Mouse (Mus musculus) midbrain, embryonic 14.5 days (tissue): Measurements from ENCODE around the gene Mlxip. TPM values are rescaled to one million over a fixed set of nuclear protein-coding genes. Genes with fewer than 3 reads are reported as not detected.

Source experiments
- ATAC-seq: fragments of 200-750 bp; cut with Nextera tagmentation; 2 replicates; pipeline ENCODE4 v1.8.0; 2017; ENCODE audit warnings: moderate number of reproducible peaks, moderate library complexity; ENCODE audit not compliant: low FRiP score, low TSS enrichment
- DNase-seq: peaks from one replicate; pipeline ENCODE4 v3.0.0-alpha.2; 2015
- H3K27ac ChIP-seq: fragments of 300-500 bp; sonication (generic); replicated peaks from 2 replicates; pipeline ENCODE4 v1.5.1; 2014; ENCODE audit warnings: mild to moderate bottlenecking, low read depth, low read length, moderate library complexity
- H3K27me3 ChIP-seq: fragments of 300-500 bp; sonication (generic); 2 replicates; pipeline ENCODE4 v1.6.1; 2014; ENCODE audit warnings: low read length, control low read depth, mixed read lengths; ENCODE audit not compliant: control insufficient read depth, insufficient read depth
- H3K36me3 ChIP-seq: fragments of 300-500 bp; sonication (generic); 2 replicates; pipeline ENCODE4 v1.6.1; 2014; ENCODE audit warnings: low read length, control low read depth; ENCODE audit not compliant: control insufficient read depth, insufficient read depth
- H3K4me1 ChIP-seq: fragments of 300-500 bp; sonication (generic); 2 replicates; pipeline ENCODE4 v1.6.1; 2014; ENCODE audit warnings: mild to moderate bottlenecking, antibody characterized with exemption, low read length, control low read depth; ENCODE audit not compliant: control insufficient read depth, insufficient read depth
- H3K4me2 ChIP-seq: fragments of 300-500 bp; sonication (generic); 2 replicates; pipeline ENCODE4 v1.6.1; 2014; ENCODE audit warnings: mild to moderate bottlenecking, low read length, moderate library complexity
- H3K4me3 ChIP-seq: fragments of 300-500 bp; sonication (generic); replicated peaks from 2 replicates; pipeline ENCODE4 v1.5.1; 2014; ENCODE audit warnings: low read depth, low read length
- H3K9ac ChIP-seq: fragments of 300-500 bp; sonication (generic); replicated peaks from 2 replicates; pipeline ENCODE4 v1.6.1; 2014; ENCODE audit warnings: mild to moderate bottlenecking, low read length, moderate library complexity
- H3K9me3 ChIP-seq: fragments of 300-500 bp; sonication (generic); 2 replicates; pipeline ENCODE4 v1.6.1; 2016; ENCODE audit warnings: low read length, control low read depth, mixed read lengths; ENCODE audit not compliant: control insufficient read depth
- WGBS: fragments of 180-500 bp; shearing (Covaris S2); extraction: QIAGEN DNeasy Blood & Tissue Kit; methylation state at CpG from one replicate; pipeline ENCODE4 v1.1.7; 2014; 5-methylcytosine and 5-hydroxymethylcytosine counted together
- polyA plus RNA-seq: library from polyadenylated mRNA; unstranded; fragments of >200 nt; fragmentation: Nextera tagmentation; extraction: Ambion mirVana; gene quantifications from 2 replicates; pipeline ENCODE4 v1.2.1, GENCODE M21; 2014

The Mlxip gene
- polyA plus RNA-seq, 1 experiment from 2014 or later, result 23.0 TPM

DNA sequence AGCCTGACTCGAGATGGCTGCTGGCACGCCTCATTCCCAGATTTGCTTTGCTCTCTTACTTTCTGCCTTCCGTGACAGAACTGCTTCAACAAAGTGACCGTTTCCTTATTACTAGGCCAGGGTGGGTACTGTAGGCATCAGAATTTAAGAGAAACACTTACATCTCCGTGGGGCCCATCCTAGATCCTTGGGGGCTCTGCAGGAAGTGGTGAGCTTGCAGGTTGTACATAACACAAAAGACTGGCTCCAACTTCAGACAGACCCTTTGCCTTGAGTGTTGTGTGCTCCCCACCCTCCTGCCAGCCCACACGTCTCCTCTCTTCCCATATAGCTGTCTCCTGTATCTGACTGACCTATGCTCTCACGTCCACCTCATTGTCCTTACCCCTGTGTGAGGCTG lies 57.3 kb downstream of the Mlxip start:
- H3K36me3 ChIP-seq, result peaks cover 94% of the 10 kb centered on the region

DNA sequence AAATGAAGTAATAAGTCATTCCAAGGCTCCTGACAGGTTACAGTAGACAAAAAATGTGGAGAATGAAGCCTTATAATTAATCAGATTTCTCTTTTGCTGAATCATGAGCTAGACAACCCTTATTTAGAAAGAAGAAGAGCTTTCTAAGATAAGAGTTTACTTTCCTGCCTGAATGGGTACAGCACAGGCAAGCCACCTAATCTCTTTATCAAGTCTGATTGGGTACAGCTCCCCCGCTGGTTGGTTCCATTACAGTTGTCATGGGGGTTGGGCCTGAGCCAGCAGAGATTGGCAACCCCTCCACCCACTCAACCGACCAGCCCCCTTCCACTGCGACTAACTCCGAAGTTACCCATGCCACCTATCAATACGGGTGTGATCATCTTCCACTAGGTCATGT lies 66.8 kb downstream of the Mlxip start:
- peaks cover 15% of the 10 kb centered on the region; the same call in 1 of the 2 replicates for H3K36me3 ChIP-seq

More for the DNA sequence above, 57.3 kb downstream of the Mlxip start:
- H3K9ac ChIP-seq, result no peak overlapping the region
- H3K4me1 ChIP-seq, result no peaks in the 10 kb centered on the region
- 92% methylated on average over 7 of the region's 7 CpGs for WGBS
- ATAC-seq (no peak), DNase-seq (no peak)
- H3K4me3 ChIP-seq, result no peak overlapping the region
- H3K4me2 ChIP-seq, result no peak overlapping the region
- no peaks in the 10 kb centered on the region for H3K27me3 ChIP-seq
- no peak overlapping the region for H3K27ac ChIP-seq
- H3K9me3 ChIP-seq, result no peaks in the 10 kb centered on the region

DNA sequence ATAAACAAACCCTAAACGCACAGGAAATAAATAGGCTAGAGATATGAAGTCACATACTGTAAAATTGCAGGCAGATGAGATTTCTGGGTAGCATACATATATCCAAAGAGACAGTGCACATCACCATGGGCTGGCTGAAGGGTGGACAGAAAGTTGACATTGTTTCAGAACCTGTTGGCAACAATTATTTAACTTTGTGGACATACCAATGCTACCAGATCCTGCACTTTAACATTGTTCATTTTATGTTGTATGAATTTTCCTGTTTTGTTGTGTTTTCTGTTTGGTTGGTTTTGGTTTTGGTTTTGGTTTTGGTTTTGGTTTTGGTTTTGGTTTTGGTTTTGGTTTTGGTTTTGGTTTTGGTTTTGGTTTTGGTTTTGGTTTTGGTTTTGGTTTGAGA lies 70.0 kb downstream of the Mlxip start:
- WGBS, result 91% methylated on average over 1 of the region's 1 CpGs
- no peak for ATAC-seq
- no peak overlapping the region for H3K9ac ChIP-seq
- no peaks in the 10 kb centered on the region for H3K27me3 ChIP-seq
- no peaks in the 10 kb centered on the region for H3K36me3 ChIP-seq
- H3K4me3 ChIP-seq, result no peak overlapping the region
- H3K4me2 ChIP-seq, result no peak overlapping the region
- no peaks in the 10 kb centered on the region for H3K9me3 ChIP-seq
- H3K27ac ChIP-seq, result no peak overlapping the region
- no peaks in the 10 kb centered on the region for H3K4me1 ChIP-seq
- no peak for DNase-seq

More for the DNA sequence above, 66.8 kb downstream of the Mlxip start:
- Histone ChIP-seq H3K4me3 (no peak overlapping the region), H3K27me3 (no peaks in the 10 kb centered on the region), H3K9me3 (no peaks in the 10 kb centered on the region), H3K4me1 (no peaks in the 10 kb centered on the region), H3K4me2 (no peak overlapping the region), H3K27ac (no peak overlapping the region), H3K9ac (no peak overlapping the region)
- no peak for ATAC-seq
- 49% methylated on average over 5 of the region's 5 CpGs for WGBS
- DNase-seq, result no peak

DNA sequence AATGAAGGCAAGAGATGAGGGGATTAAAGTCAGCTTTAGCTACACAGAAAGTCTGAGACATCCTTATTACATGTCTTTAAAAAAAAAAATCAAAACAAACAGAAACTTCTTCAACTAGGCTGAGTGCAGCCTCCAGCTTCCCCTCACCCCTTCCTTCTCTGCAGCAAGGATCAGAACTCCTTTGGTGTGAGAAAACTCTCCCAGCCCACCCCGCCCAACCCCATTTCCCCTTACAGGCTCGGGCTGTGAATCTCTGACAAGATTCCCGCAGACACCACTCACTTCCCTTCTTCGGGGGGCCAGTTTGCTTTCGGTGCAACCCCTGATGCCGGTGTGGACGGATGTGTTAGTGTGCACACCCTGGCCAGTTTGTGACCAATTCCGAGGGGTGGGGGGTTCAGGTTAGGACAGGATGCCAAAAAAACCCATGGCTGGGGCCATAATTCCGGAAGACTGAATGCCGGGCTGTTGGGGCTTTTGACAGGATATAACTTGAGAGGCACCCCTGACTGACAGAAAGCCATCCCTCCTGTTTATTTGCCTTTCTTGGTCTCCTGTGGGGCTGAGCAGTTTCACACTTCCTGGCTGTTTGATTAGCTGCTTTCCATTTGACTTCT lies 76.3 kb downstream of the Mlxip start:
- H3K4me2 ChIP-seq, result no peak overlapping the region
- H3K9ac ChIP-seq, result no peak overlapping the region
- H3K36me3 ChIP-seq, result no peaks in the 10 kb centered on the region
- WGBS, result 80% methylated on average over 10 of the region's 10 CpGs
- no peaks in the 10 kb centered on the region for H3K27me3 ChIP-seq
- H3K27ac ChIP-seq, result no peak overlapping the region
- ATAC-seq (no peak), DNase-seq (no peak)
- no peak overlapping the region for H3K4me3 ChIP-seq
- no peaks in the 10 kb centered on the region for H3K4me1 ChIP-seq
- no peaks in the 10 kb centered on the region for H3K9me3 ChIP-seq

DNA sequence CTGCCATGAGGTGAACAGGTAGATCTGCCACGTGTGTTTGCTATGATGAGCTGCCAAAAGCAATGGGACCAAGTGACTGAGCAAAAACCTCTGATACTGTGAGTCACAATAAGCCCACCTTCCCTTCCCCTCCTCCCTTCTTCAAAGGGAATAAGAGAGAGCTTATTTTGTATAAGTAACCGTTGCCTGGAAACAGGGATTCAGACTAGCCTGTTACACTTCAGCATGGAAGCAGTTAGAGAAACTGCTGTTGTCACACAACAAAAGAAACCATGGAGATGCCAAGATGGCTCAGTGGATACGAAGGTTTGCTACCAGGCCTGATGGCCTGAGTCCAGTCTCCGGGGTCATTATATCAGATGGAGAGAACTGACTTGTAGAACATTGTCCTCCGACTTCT lies 79.2 kb downstream of the Mlxip start:
- Histone ChIP-seq H3K27ac (no peak overlapping the region), H3K36me3 (no peaks in the 10 kb centered on the region), H3K27me3 (no peaks in the 10 kb centered on the region), H3K4me3 (no peak overlapping the region), H3K9ac (no peak overlapping the region), H3K4me2 (no peak overlapping the region), H3K4me1 (no peaks in the 10 kb centered on the region), H3K9me3 (no peaks in the 10 kb centered on the region)
- 55% methylated on average over 5 of the region's 5 CpGs for WGBS
- no peak for ATAC-seq
- DNase-seq, result peak; percentile 32

DNA sequence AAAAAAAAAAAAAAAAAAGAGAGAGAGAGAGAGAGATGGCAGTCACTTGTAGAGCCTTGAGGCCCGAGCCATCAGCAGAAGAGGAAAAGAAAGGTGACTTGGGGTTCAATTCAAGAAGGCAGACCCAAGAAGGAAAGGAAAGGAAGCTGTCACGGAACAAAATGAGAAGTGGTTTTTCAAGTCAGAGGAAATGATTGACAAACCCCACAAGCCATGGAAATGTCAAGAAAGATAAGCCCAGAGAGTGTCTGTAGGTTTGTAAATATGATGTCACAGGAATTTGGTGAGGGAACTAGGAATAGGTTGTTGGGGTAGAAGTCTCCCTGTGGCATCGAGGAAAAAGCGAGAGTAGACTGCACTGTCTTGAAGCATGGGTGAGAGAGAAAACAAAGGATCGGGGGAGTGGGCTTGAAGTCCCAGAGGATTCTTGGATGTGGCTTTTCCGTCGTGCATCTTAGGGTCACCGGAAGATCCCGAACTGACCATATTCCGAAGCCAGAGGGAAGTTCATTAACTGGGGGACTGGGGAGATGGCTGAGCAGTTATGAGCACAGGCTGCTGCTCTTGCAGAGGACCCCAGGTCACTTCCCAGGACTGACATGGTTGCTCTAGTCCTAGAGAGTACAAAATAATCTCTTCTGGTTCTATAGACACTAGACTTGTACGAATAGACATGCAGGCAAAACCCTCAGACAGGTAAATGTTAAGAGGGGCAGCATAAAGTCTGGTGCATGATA lies 93.2 kb downstream of the Mlxip start:
- no peaks in the 10 kb centered on the region for H3K9me3 ChIP-seq
- H3K4me3 ChIP-seq, result no peak overlapping the region
- no peak overlapping the region for H3K9ac ChIP-seq
- H3K4me2 ChIP-seq, result no peak overlapping the region
- no peak for DNase-seq
- no peaks in the 10 kb centered on the region for H3K36me3 ChIP-seq
- 88% methylated on average over 11 of the region's 11 CpGs for WGBS
- ATAC-seq, result no peak
- no peak overlapping the region for H3K27ac ChIP-seq
- H3K27me3 ChIP-seq, result no peaks in the 10 kb centered on the region
- H3K4me1 ChIP-seq, result peaks cover 6% of the 10 kb centered on the region; the same call in 1 of the 2 replicates

DNA sequence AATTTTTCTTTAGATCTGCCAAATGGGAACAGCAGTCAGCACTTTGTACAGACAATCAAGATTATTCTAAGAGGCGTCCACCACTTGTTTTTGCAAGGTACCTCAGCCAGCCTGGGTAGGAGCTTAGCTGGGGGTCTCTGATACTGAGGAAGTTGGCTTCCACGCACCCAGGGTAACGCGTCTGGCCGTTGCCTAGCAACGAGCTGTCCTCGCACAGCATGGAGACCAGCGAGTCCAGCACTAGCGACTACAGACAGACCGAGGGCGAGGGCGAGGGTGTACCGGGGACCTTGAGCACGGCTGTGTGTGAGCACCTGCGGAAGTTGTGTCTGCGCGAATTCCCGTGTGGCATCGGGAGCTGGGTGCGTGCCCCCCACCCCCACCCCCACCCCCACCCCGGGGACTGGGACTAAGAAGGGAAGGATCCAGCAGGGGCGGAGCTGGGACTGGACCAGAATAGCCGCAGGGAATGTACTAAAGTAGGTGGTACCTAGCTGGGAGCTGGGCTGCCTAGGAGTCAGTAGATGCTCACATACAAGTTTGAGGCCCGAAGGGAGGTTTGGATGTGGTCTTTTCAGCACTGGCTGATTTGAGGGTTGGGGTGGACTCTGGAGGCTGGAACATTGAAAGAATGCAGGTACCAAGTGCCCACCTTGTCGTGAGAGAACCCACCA lies 94.7 kb downstream of the Mlxip start, which contains the start of the genes Lrrc43 and Il31:
Gene Lrrc43, plus strand, starts transcription at position 194 of the 674 bp plus-strand sequence.
Gene Il31, minus strand, starts transcription at position 378 of the 674 bp plus-strand sequence.
- H3K4me3 ChIP-seq, result 0 out of 2 replicates have a peak within 1 kb of the TSS, but pooled peaks have one; percentile 10
- WGBS, result 6% methylated on average over 25 of the region's 25 CpGs
- no peak within 1 kb of the TSS for H3K9ac ChIP-seq
- peak within 1 kb of the TSS; percentile 55 for H3K4me2 ChIP-seq
- H3K9me3 ChIP-seq, result no peaks in the 10 kb centered on the region
- H3K27me3 ChIP-seq, result no peaks in the 10 kb centered on the region
- ATAC-seq, result no peak; the same call in 1 of the 2 replicates
- no peak within 1 kb of the TSS for H3K27ac ChIP-seq
- H3K36me3 ChIP-seq, result no peaks in the 10 kb centered on the region
- peaks cover 6% of the 10 kb centered on the region; the same call in 1 of the 2 replicates for H3K4me1 ChIP-seq
- DNase-seq, result peak; percentile 83

DNA sequence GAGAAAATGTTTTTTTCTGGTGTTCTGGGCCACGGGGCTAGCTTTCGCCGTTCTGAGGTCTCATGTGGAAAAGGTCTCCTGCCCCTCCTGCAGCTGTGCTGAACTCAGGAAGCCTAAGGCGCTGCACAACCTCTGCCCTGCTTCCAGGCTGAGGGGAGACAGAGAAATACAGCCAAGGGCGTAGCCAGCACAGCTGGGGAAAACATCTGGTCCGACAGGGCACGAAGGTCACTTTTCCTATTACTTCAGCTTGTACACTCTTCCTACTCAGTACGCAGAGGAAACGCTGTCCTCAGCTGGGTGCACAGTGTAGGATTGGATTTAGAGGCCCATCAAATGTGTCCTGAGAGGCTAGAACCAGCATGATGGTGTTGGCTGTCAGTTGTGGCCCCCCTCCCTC lies 95.3 kb downstream of the Mlxip start:
- WGBS, result 69% methylated on average over 9 of the region's 9 CpGs
- no peak for ATAC-seq
- Histone ChIP-seq H3K4me3 (no peak overlapping the region), H3K9ac (no peak overlapping the region), H3K4me1 (peaks cover 6% of the 10 kb centered on the region; the same call in 1 of the 2 replicates), H3K36me3 (no peaks in the 10 kb centered on the region), H3K4me2 (no peak overlapping the region), H3K27me3 (no peaks in the 10 kb centered on the region), H3K27ac (no peak overlapping the region), H3K9me3 (no peaks in the 10 kb centered on the region)
- DNase-seq, result no peak
